Mouse (Mus musculus) lung, adult 2 months (tissue): ENCODE results near the gene Slc16a11.

Source experiments
- CTCF ChIP-seq: fragments of 200-500 bp; IDR thresholded peaks from 2 replicates; pipeline ENCODE4 v1.5.1; 2011; ENCODE audit warnings: mild to moderate bottlenecking, low read length, control low read depth; ENCODE audit not compliant: insufficient read depth
- POLR2A ChIP-seq: fragments of 200-500 bp; IDR thresholded peaks from 2 replicates; pipeline ENCODE4 v1.6.1; 2011; ENCODE audit warnings: low read depth, mild to moderate bottlenecking, control low read depth, low read length, borderline replicate concordance; ENCODE audit errors: extremely low read depth

DNA sequence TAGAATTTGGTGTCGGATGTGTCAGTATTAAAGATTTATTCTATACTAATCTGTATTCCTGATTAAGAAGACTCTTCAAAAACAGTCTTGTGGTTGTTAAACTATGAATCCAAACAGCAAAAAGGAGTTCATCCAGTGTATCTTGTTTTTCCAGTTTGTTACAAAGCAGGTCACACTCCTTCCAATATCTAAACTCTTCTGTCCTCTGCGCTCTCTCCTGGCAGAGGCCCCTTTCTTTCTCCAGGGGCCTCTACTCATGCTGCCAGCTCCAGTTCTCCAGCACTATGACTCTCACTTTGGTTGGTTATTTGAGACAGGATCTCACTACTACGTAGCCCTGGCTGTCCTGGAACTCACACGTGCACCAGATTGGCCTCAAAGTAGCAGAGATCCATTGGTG lies 53.3 kb downstream of the Slc16a11 start:
- TF ChIP-seq POLR2A = no peak
- no peak for TF ChIP-seq CTCF
